Mouse (Mus musculus) CH12.LX (cell line): ENCODE measurements at regions not wholly inside any gene's neighbourhood (a gene's known extent, or its start where the extent isn't known, plus 50 kb on each side); places are given as distances from the start of the nearest gene placed in this dataset.

Experiments
- EP300 ChIP-seq: IDR thresholded peaks from 2 replicates; pipeline ENCODE4 v1.6.1; 2011; ENCODE audit warnings: low read length, improper control_type of control experiment
- PAX5 ChIP-seq: IDR thresholded peaks from 2 replicates; pipeline ENCODE4 v1.6.1; 2012; ENCODE audit warnings: low read length, inconsistent platforms, mixed read lengths

GRCm38 (mm10) chr1:51367587-51367986 lies 78.7 kb downstream of the Cavin2 start:
- TF ChIP-seq PAX5 (no peak), EP300 (no peak)
